Mouse (Mus musculus) limb, embryonic 10.5 days (tissue): ENCODE data around the gene Mfsd9. TPM values are rescaled to one million over a fixed set of nuclear protein-coding genes. Genes with fewer than 3 reads are reported as not detected.
"Not testable (repeated sequence)": the region's sequence is repeated elsewhere in the genome, so short reads cannot be mapped to it uniquely, and the experiment has no call there.

Experiments used
- DNase-seq: peaks from one replicate; pipeline ENCODE4 v3.0.0-alpha.2; 2017; ENCODE audit warnings: low spot score
- H3K27ac ChIP-seq: fragments of 300-500 bp; sonication (generic); 2 replicates; pipeline ENCODE4 v1.5.1; 2016; ENCODE audit warnings: mild to moderate bottlenecking
- H3K27me3 ChIP-seq: fragments of 300-500 bp; sonication (generic); 2 replicates; pipeline ENCODE4 v1.6.1; 2016; ENCODE audit warnings: low read depth, mild to moderate bottlenecking; ENCODE audit not compliant: poor library complexity, severe bottlenecking
- H3K36me3 ChIP-seq: fragments of 300-500 bp; sonication (generic); 2 replicates; pipeline ENCODE4 v1.6.1; 2016; ENCODE audit warnings: mild to moderate bottlenecking, moderate library complexity
- H3K4me1 ChIP-seq: fragments of 300-500 bp; sonication (generic); 2 replicates; pipeline ENCODE4 v1.6.1; 2016
- H3K4me3 ChIP-seq: fragments of 300-500 bp; sonication (generic); 2 replicates; pipeline ENCODE4 v1.5.1; 2016; ENCODE audit warnings: mild to moderate bottlenecking, moderate library complexity
- H3K9me3 ChIP-seq: fragments of 300-500 bp; sonication (generic); replicated peaks from 2 replicates; pipeline ENCODE4 v1.6.1; 2016; ENCODE audit warnings: mild to moderate bottlenecking
- WGBS: fragments of 180-500 bp; shearing (Covaris S2); methylation state at CpG from one replicate; pipeline ENCODE4 v1.1.7; 2016; 5-methylcytosine and 5-hydroxymethylcytosine counted together
- polyA plus RNA-seq: library from polyadenylated mRNA; unstranded; fragments of >200 nt; fragmentation: Nextera tagmentation; extraction: Ambion mirVana; gene quantifications from 2 replicates; pipeline ENCODE4 v1.2.1, GENCODE M21; 2016

Gene Mfsd9
- polyA plus RNA-seq, 1 experiment from 2014 or later, result 3.4 TPM

- Histone ChIP-seq H3K27me3 (no peaks in the 10 kb centered on the region), H3K36me3 (no peaks in the 10 kb centered on the region; the same call in 1 of the 2 replicates), H3K27ac (no peak overlapping the region), H3K4me3 (no peak overlapping the region), H3K4me1 (0 out of 2 replicates have a peak, but pooled peaks cover 4% of the 10 kb centered on the region), H3K9me3 (no peaks in the 10 kb centered on the region)
- no peak for DNase-seq
- 92% methylated on average over 7 of the region's 7 CpGs for WGBS
Measured at GRCm38 (mm10) chr1:40771196-40771970, 19.1 kb downstream of the Mfsd9 start.

- no peaks in the 10 kb centered on the region for H3K9me3 ChIP-seq
- no peak overlapping the region for H3K4me3 ChIP-seq
- DNase-seq, result no peak
- no peaks in the 10 kb centered on the region; the same call in 1 of the 2 replicates for H3K36me3 ChIP-seq
- no peaks in the 10 kb centered on the region for H3K4me1 ChIP-seq
- H3K27me3 ChIP-seq, result no peaks in the 10 kb centered on the region
- WGBS, result 81% methylated on average over 4 of the region's 4 CpGs
- H3K27ac ChIP-seq, result no peak overlapping the region
Measured at GRCm38 (mm10) chr1:40769331-40769894, 21.1 kb downstream of the Mfsd9 start.

GRCm38 (mm10) chr1:40768606-40769005 lies 21.9 kb downstream of the Mfsd9 start:
- Histone ChIP-seq H3K36me3 (no peaks in the 10 kb centered on the region; the same call in 1 of the 2 replicates), H3K27ac (no peak overlapping the region), H3K4me3 (no peak overlapping the region), H3K27me3 (no peaks in the 10 kb centered on the region), H3K4me1 (no peaks in the 10 kb centered on the region), H3K9me3 (no peaks in the 10 kb centered on the region)
- peak; percentile 58 for DNase-seq
- WGBS, result 30% methylated on average over 6 of the region's 6 CpGs

GRCm38 (mm10) chr1:40767588-40767987 lies 22.9 kb downstream of the Mfsd9 start:
- 88% methylated on average over 18 of the region's 18 CpGs for WGBS
- Histone ChIP-seq H3K27ac (no peak overlapping the region), H3K4me1 (no peaks in the 10 kb centered on the region), H3K36me3 (no peaks in the 10 kb centered on the region), H3K27me3 (no peaks in the 10 kb centered on the region), H3K9me3 (no peaks in the 10 kb centered on the region), H3K4me3 (no peak overlapping the region)
- no peak for DNase-seq

- WGBS, result 86% methylated on average over 12 of the region's 12 CpGs
- Histone ChIP-seq H3K27me3 (no peaks in the 10 kb centered on the region), H3K36me3 (no peaks in the 10 kb centered on the region), H3K9me3 (no peaks in the 10 kb centered on the region), H3K4me3 (no peak overlapping the region), H3K4me1 (no peaks in the 10 kb centered on the region), H3K27ac (no peak overlapping the region)
- no peak for DNase-seq
Measured at GRCm38 (mm10) chr1:40765521-40765920, 25.0 kb downstream of the Mfsd9 start.

- no peaks in the 10 kb centered on the region for H3K36me3 ChIP-seq
- H3K27me3 ChIP-seq, result no peaks in the 10 kb centered on the region
- H3K9me3 ChIP-seq, result no peaks in the 10 kb centered on the region
- WGBS, result 62% methylated on average over 15 of the region's 15 CpGs
- H3K4me1 ChIP-seq, result no peaks in the 10 kb centered on the region
- DNase-seq, result no peak
- H3K27ac ChIP-seq, result no peak overlapping the region
- H3K4me3 ChIP-seq, result no peak overlapping the region
Measured at GRCm38 (mm10) chr1:40764701-40765275, 25.7 kb downstream of the Mfsd9 start.

GRCm38 (mm10) chr1:40764042-40764441 lies 26.4 kb downstream of the Mfsd9 start:
- 79% methylated on average over 1 of the region's 1 CpGs for WGBS

GRCm38 (mm10) chr1:40759751-40760445 lies 30.6 kb downstream of the Mfsd9 start:
- no peaks in the 10 kb centered on the region for H3K9me3 ChIP-seq
- H3K36me3 ChIP-seq, result no peaks in the 10 kb centered on the region
- no peak for DNase-seq
- WGBS, result 92% methylated on average over 6 of the region's 6 CpGs
- H3K4me3 ChIP-seq, result no peak overlapping the region
- H3K4me1 ChIP-seq, result no peaks in the 10 kb centered on the region
- no peaks in the 10 kb centered on the region for H3K27me3 ChIP-seq
- no peak overlapping the region for H3K27ac ChIP-seq

More at GRCm38 (mm10) chr1:40764042-40764441, 26.4 kb downstream of the Mfsd9 start:
- Histone ChIP-seq H3K4me3 (no peak overlapping the region), H3K9me3 (no peaks in the 10 kb centered on the region), H3K27ac (no peak overlapping the region), H3K4me1 (no peaks in the 10 kb centered on the region), H3K27me3 (no peaks in the 10 kb centered on the region), H3K36me3 (no peaks in the 10 kb centered on the region)
- no peak for DNase-seq

GRCm38 (mm10) chr1:40746089-40746488 lies 44.4 kb downstream of the Mfsd9 start:
- WGBS, result 88% methylated on average over 5 of the region's 5 CpGs
- no peak overlapping the region for H3K27ac ChIP-seq

GRCm38 (mm10) chr1:40740739-40741138 lies 49.7 kb downstream of the Mfsd9 start:
- DNase-seq, result no peak
- H3K36me3 ChIP-seq, result no peaks in the 10 kb centered on the region
- H3K27ac ChIP-seq, result no peak overlapping the region
- no peaks in the 10 kb centered on the region for H3K27me3 ChIP-seq
- no peak overlapping the region for H3K4me3 ChIP-seq
- WGBS, result 90% methylated on average over 2 of the region's 2 CpGs
- no peaks in the 10 kb centered on the region for H3K9me3 ChIP-seq
- H3K4me1 ChIP-seq, result no peaks in the 10 kb centered on the region

More at GRCm38 (mm10) chr1:40746089-40746488, 44.4 kb downstream of the Mfsd9 start:
- Histone ChIP-seq H3K36me3 (no peaks in the 10 kb centered on the region), H3K4me3 (no peak overlapping the region), H3K27me3 (no peaks in the 10 kb centered on the region), H3K4me1 (no peaks in the 10 kb centered on the region), H3K9me3 (no peaks in the 10 kb centered on the region)
- no peak for DNase-seq

- H3K36me3 ChIP-seq, H3K4me3 ChIP-seq, DNase-seq, H3K9me3 ChIP-seq, H3K27me3 ChIP-seq, H3K4me1 ChIP-seq, H3K27ac ChIP-seq: not testable (repeated sequence)
- WGBS, result 94% methylated on average over 9 of the region's 9 CpGs
Measured at GRCm38 (mm10) chr1:40738246-40738645, 52.2 kb downstream of the Mfsd9 start.

GRCm38 (mm10) chr1:40737671-40738070 lies 52.8 kb downstream of the Mfsd9 start:
- WGBS, result 73% methylated on average over 8 of the region's 8 CpGs
- H3K27me3 ChIP-seq, result no peaks in the 10 kb centered on the region
- no peaks in the 10 kb centered on the region for H3K9me3 ChIP-seq
- H3K4me3 ChIP-seq, result no peak overlapping the region
- no peaks in the 10 kb centered on the region for H3K36me3 ChIP-seq
- H3K27ac ChIP-seq, result no peak overlapping the region
- no peaks in the 10 kb centered on the region for H3K4me1 ChIP-seq
- DNase-seq, result no peak

GRCm38 (mm10) chr1:40728636-40729035 lies 61.9 kb downstream of the Mfsd9 start:
- no peaks in the 10 kb centered on the region for H3K27me3 ChIP-seq
- H3K4me1 ChIP-seq, result no peaks in the 10 kb centered on the region
- H3K4me3 ChIP-seq, result no peak overlapping the region
- no peaks in the 10 kb centered on the region for H3K9me3 ChIP-seq
- H3K27ac ChIP-seq, result no peak overlapping the region
- no peak for DNase-seq
- no peaks in the 10 kb centered on the region for H3K36me3 ChIP-seq
- 96% methylated on average over 1 of the region's 1 CpGs for WGBS
